Mouse (Mus musculus) kidney, adult 2 months (tissue): ENCODE data around the gene Tmem33.

ENCODE experiments used
- CTCF ChIP-seq: fragments of 200-500 bp; conservative IDR thresholded peaks from 2 replicates; pipeline ENCODE4 v1.5.1; 2011; ENCODE audit warnings: low read depth, mild to moderate bottlenecking, control low read depth, low read length, moderate library complexity, mixed read lengths; ENCODE audit not compliant: insufficient read depth, insufficient read length
- POLR2A ChIP-seq: fragments of 200-500 bp; IDR thresholded peaks from one replicate; pipeline ENCODE4 v1.6.1; 2011; ENCODE audit warnings: low read depth, low read length, control low read depth

DNA sequence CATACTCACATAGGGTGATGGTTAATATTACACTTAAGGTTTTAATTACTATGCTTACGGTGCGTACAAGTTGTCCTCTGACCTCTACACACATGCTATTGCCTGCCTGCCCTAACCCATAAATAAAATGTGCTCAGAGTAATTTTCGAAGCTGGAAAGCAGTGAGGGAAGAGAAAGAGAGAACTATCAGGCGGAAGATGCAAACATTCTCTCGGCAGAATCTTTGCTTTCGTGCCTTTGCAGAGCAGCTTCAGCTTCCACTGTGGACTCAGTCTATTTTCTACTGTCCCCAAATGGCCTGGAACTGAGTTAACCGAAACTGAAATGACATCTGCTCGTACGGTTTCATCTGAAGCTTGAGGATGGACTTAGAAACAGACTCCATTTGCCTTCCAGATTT, 1.9 kb upstream of the Tmem33 start:
- no peak for TF ChIP-seq CTCF
- no peak for TF ChIP-seq POLR2A
